Mouse (Mus musculus): ENCODE data around the gene Tbl3. TPM values are rescaled to one million over a fixed set of nuclear protein-coding genes. Genes with fewer than 3 reads are reported as not detected.

Tbl3 gene
- polyA plus RNA-seq (2016; fragmentation: Nextera tagmentation; extraction: Ambion mirVana): 133 and 140 TPM in 2 replicates

DNA sequence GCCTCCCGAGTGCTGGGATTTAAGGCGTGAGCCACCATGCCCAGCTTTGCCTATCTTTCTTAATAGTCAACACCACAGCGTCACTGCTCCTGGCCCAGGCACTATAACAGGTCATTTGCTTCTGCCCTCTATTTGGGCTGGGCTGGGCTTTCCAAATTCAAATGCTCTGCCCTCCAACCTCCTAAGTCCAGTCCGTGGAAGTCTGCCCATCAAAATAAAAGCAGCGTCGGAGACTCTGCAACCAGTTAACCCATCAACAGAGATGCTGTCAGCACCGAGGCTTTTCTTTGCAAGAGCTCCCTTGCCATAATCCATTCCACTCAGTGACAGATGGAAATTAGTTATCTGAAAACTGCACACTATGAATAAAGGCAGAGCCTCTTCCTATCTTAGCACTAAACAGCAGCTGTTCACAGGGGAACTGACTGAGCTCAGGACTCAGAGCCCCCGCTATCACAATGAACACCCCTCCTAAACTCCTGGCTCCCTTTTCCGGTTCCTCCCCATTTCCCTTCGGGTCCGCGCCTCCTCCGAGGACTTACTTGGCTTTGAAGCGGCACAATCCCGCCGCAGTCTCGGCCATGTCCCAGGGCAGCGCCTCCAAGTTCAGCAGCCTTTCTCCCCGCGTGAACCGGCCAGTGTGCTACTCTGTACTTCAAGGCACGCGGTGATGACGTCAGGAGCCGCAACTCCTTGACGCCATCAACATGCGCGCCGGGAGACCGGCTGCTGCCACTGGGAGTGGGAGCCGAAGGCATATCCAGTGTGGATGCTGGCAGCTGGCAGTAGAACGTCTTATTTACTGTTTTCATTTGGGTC, at the start of gene Tbl3:
Gene Tbl3 (minus strand): TSS at position 679 of the 819 bp plus-strand sequence.
- Histone ChIP-seq H3K9me3 (no peaks in the 10 kb centered on the region), H3K4me3 (peak within 1 kb of the TSS; percentile 93), H3K36me3 (peaks cover 36% of the 10 kb centered on the region), H3K27me3 (ENCODE audit: insufficient read depth, poor library complexity, severe bottlenecking) (no peaks in the 10 kb centered on the region), H3K4me1 (replicated peaks) (peaks cover 16% of the 10 kb centered on the region), H3K27ac (peak within 1 kb of the TSS; percentile 90)
- peak; percentile 95 for DNase-seq (ENCODE audit: low spot score)
- 4% methylated on average over 32 of the region's 32 CpGs for WGBS

DNA sequence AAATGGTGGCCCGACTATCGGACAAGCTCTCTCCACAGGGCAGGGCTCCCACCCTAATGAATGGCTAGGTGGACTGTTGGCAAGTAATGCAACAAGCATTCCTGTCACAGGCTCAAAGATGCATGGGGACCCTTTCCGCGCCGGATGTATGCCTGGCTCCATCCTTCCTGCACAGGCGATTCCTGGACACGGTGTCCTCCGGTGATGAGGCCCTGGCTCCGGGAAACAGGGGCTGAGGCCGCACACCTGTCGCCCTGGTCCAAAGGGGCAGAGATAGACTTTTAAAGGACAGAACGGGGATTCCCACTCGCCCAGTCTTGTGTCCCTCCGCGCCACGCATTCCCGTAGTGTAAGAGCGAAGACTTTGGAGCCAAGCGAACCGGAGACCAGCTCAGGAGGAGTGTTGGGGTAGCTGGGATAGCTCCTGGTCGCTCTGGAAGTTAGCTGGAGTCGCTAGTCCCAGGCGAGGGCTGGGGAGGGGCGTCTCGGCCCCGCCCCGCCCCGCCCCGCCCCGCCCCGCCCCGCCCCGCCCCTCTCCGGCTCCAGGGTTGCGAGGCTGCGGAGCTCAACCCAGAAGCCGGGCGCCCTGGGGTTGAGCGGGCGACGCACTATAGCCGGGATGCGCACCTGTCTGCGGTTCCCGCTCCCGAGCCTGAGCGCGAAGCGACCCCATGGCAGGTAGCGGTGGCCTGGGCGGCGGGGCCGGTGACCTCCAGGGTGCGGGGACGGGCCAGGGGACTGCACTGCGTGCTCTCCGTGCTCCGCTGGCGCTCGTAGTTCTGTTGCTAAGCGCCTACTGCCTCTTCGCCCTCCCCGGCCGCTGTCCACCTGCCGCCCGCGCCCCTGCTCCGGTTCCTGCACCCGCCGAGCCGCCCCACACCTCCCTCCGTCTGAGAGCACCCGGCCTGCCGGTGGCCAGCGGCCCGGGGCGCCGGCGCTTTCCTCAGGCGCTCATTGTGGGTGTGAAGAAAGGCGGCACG, 45.2 kb upstream of the Tbl3 start, which contains the start of gene Hs3st6:
Gene Hs3st6 (plus strand): TSS at position 574 of the 980 bp plus-strand sequence.
- Histone ChIP-seq H3K36me3 (no peaks in the 10 kb centered on the region), H3K9me3 (no peaks in the 10 kb centered on the region), H3K27ac (peak within 1 kb of the TSS; percentile 57), H3K4me3 (peak within 1 kb of the TSS; percentile 61), H3K4me1 (replicated peaks) (peaks cover 23% of the 10 kb centered on the region), H3K27me3 (ENCODE audit: insufficient read depth, poor library complexity, severe bottlenecking) (peaks cover 89% of the 10 kb centered on the region)
- peak; percentile 72 for DNase-seq (ENCODE audit: low spot score)
- WGBS: under 1% methylated on average over 81 of the region's 82 CpGs

DNA sequence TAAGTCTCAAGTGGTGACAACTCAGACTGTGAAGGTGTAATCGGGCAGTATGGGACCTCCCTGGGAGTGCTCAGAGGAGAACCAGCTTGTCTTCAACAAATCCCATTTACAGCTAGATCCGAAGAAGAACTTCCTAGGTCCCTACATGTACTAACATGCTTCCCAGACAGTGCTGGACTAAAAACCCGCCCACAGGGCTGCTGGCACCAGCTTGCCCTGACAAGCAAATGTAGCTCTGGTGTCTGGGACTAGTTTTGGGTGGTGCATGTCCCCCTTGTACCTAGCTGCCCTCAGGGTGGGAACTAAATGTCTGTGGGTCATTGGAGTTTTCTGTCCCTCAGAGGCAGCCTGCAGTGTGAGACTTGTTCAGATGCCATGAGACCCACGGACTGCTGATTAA, 44.1 kb upstream of the Tbl3 start:
- no peaks in the 10 kb centered on the region for H3K9me3 ChIP-seq
- H3K27me3 ChIP-seq (ENCODE audit: insufficient read depth, poor library complexity, severe bottlenecking): peaks cover 88% of the 10 kb centered on the region
- H3K4me3 ChIP-seq: no peak overlapping the region
- 22% methylated on average over 4 of the region's 4 CpGs for WGBS
- DNase-seq (ENCODE audit: low spot score): no peak
- H3K36me3 ChIP-seq: no peaks in the 10 kb centered on the region
- H3K27ac ChIP-seq: no peak overlapping the region
- H3K4me1 ChIP-seq (replicated peaks): peaks cover 28% of the 10 kb centered on the region

DNA sequence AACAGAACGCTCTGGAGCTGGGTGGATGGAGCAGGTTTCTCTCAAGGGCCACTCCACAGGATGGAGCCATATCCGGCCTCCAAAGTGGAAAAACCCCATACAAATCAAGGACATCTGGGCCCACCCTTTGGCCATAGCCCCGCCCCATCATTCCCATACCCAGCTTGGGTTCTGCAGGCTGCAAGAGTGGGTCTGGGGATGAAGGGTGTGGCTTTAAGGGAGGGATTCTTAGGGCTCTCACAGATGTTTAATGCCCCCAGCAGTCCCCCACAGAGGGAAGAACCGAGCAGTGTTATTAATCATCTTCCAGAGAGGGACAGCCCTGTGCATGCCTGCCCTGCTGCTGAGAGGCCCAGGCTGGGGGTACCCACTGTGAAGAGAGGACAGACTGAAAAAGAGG, 39.5 kb upstream of the Tbl3 start:
- H3K4me3 ChIP-seq: no peak overlapping the region
- DNase-seq (ENCODE audit: low spot score): no peak
- WGBS: 45% methylated on average over 4 of the region's 4 CpGs
- no peak overlapping the region for H3K27ac ChIP-seq
- peaks cover 8% of the 10 kb centered on the region for H3K4me1 ChIP-seq (replicated peaks)
- H3K27me3 ChIP-seq (ENCODE audit: insufficient read depth, poor library complexity, severe bottlenecking): peaks cover 48% of the 10 kb centered on the region
- H3K9me3 ChIP-seq: no peaks in the 10 kb centered on the region
- peaks cover 9% of the 10 kb centered on the region for H3K36me3 ChIP-seq

DNA sequence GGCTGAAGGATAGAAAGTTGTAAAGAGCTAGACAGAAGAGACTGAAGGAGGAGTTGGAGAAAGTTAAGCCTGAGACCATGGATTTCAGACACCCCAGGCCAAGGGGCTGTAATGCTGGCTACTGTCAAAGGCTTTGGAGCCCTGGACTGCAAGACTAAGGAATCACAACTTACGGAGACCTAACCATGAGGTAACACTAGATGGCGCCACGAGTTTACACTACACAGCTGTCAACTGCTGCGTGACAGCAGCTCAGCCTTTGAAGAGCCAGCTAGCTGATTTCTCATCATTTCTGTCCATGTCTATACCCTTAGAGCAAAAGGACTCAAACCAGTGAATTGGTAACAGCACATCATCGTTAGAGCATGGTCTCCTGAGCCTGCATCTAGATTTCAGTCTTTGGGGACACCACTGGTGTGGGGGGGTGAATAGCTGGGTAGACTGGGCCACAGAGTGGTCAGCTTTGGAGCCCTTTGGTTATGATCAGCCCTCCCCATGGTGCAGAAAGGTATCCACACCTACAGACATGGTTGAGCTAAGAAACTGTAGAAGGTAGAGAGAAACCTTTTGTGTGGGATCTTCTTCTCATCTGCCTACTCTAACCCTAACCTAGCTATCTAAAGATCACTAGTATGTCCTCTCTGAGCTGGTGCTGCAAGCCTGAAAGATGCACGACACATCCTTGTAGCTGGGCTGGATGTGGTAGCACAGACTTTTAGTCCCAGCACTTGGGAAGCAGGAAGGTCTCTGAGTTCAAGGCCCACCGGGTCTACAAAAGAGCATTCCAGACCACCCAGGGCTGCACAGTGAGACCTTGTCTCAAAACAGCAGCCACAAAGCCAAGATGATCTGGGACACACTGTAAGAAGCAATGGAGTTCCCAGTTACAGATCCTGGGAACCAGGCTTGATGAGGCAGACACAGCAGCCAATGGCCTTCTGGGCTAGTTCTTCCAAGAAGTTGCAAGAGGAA, 38.4 kb upstream of the Tbl3 start:
- H3K27me3 ChIP-seq (ENCODE audit: insufficient read depth, poor library complexity, severe bottlenecking): peaks cover 36% of the 10 kb centered on the region
- peaks cover 15% of the 10 kb centered on the region for H3K36me3 ChIP-seq
- WGBS: 20% methylated on average over 7 of the region's 7 CpGs
- no peak overlapping the region for H3K27ac ChIP-seq
- DNase-seq (ENCODE audit: low spot score): peak; percentile 84
- no peaks in the 10 kb centered on the region for H3K9me3 ChIP-seq
- H3K4me3 ChIP-seq: no peak overlapping the region
- peaks cover 5% of the 10 kb centered on the region for H3K4me1 ChIP-seq (replicated peaks)

DNA sequence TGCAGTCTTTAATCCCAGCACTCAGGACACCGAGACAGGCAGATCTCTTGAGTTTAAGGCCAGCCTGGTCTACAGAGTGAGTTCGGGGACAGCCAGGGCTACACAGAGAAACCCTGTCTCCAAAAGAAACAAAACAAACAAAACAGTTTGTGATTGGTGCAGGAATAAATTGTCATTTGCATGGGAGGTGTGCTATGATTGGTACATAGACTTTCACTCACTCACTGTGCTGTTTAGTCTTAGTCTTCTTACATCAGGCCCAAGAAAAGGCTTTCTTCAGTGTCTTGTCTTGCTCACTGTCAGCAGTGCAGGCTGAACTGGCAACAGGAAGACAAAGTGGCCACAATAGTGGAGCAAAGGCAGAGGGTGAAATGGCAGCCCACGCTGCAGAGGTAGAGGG, 36.9 kb upstream of the Tbl3 start:
- DNase-seq (ENCODE audit: low spot score): no peak
- Histone ChIP-seq H3K27me3 (ENCODE audit: insufficient read depth, poor library complexity, severe bottlenecking) (peaks cover 24% of the 10 kb centered on the region; the same call in 1 of the 2 replicates), H3K36me3 (peaks cover 23% of the 10 kb centered on the region), H3K27ac (no peak overlapping the region), H3K4me3 (no peak overlapping the region), H3K9me3 (no peaks in the 10 kb centered on the region), H3K4me1 (replicated peaks) (peaks cover 5% of the 10 kb centered on the region)
- WGBS: 71% methylated on average over 3 of the region's 3 CpGs

DNA sequence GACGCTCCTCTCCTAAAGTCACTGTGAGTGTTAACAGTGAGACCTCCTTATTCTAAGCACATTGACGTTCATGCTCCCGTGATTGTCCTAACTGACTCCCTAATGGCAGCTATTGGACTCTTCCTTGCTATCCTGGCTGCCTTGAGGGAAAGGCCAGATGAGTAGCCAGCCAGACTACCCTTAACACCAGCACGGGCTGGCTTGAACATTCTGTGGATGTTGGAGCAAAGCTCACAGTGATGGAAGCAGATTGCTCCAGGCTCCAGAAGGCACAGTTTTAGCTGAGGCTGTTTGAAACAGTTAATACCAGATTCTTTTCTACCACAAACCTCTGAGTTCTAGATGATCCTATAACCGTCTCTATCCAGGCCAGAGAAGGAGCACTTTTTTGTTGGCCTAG, 36.4 kb upstream of the Tbl3 start:
- H3K4me1 ChIP-seq (replicated peaks): peaks cover 5% of the 10 kb centered on the region
- peaks cover 23% of the 10 kb centered on the region for H3K36me3 ChIP-seq
- peaks cover 19% of the 10 kb centered on the region; the same call in 1 of the 2 replicates for H3K27me3 ChIP-seq (ENCODE audit: insufficient read depth, poor library complexity, severe bottlenecking)
- H3K9me3 ChIP-seq: no peaks in the 10 kb centered on the region
- no peak overlapping the region for H3K27ac ChIP-seq
- no peak for DNase-seq (ENCODE audit: low spot score)
- whole genome bisulfite sequencing: 75% methylated on average over 5 of the region's 5 CpGs
- no peak overlapping the region for H3K4me3 ChIP-seq

DNA sequence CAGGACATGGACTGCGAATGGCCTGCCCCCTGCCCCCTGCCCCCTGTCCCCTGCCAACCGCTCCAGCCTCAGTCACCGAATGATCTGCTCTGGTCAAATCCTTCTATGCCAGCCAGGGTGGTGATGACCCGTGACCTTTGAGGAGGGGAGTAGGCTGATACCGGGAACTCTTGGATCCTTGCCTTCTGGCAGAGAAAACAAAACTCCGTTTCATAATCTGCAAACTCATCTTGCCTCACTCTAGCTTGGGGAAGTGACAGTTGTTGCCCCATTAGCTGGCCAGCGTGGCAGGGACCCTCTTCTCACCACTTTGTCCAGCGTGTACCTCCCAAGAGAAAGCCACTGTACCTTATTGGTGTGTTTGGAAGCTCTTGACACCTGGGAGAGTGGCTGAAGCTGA, 34.8 kb upstream of the Tbl3 start:
- peaks cover 11% of the 10 kb centered on the region for H3K4me1 ChIP-seq (replicated peaks)
- no peak for DNase-seq (ENCODE audit: low spot score)
- peaks cover 12% of the 10 kb centered on the region; the same call in 1 of the 2 replicates for H3K27me3 ChIP-seq (ENCODE audit: insufficient read depth, poor library complexity, severe bottlenecking)
- H3K27ac ChIP-seq: no peak overlapping the region
- H3K36me3 ChIP-seq: peaks cover 23% of the 10 kb centered on the region
- no peaks in the 10 kb centered on the region for H3K9me3 ChIP-seq
- 85% methylated on average over 8 of the region's 8 CpGs for WGBS
- no peak overlapping the region for H3K4me3 ChIP-seq

DNA sequence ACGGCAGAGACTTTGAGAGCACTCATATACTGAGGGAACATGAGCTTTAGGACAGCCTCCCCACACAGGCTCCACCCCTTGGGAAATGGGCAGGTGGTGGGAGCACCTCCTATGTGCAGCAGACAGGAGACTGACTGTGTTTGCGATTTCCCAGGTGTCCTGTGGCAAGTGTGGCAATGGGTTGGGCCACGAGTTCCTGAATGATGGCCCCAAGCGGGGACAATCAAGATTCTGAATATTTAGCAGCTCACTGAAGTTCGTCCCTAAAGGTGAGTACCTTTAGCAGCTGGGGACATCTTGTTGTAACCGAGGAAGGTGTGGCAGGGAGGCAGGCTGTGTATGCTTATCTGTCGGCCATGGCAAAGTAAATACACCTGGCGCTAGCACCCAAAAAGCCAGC, 32.5 kb upstream of the Tbl3 start:
- H3K9me3 ChIP-seq: no peaks in the 10 kb centered on the region
- peaks cover 24% of the 10 kb centered on the region for H3K4me1 ChIP-seq (replicated peaks)
- no peak overlapping the region for H3K27ac ChIP-seq
- H3K36me3 ChIP-seq: peaks cover 23% of the 10 kb centered on the region
- 83% methylated on average over 8 of the region's 8 CpGs for WGBS
- no peak for DNase-seq (ENCODE audit: low spot score)
- no peaks in the 10 kb centered on the region for H3K27me3 ChIP-seq (ENCODE audit: insufficient read depth, poor library complexity, severe bottlenecking)
- no peak overlapping the region for H3K4me3 ChIP-seq

DNA sequence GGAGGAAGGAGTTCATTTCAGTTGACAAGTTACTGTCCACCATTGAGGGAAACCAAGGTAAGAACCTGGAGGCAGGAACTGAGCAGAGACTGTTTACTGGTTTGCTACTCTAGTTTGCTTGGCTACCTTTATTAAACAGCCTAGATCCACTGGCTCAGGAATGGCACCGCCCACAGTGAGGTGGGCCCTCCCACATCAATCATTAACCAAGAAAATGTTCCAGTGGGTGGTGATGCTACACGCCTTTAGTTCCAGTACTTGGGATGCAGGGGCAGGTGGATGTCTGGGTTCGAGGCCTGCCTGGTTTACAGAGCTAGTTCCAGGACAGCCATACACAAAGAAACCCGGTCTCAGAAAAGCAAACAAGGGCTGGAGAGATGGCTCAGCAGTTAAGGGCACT, 30.8 kb upstream of the Tbl3 start:
- DNase-seq (ENCODE audit: low spot score): no peak
- WGBS: 84% methylated on average over 4 of the region's 4 CpGs

DNA sequence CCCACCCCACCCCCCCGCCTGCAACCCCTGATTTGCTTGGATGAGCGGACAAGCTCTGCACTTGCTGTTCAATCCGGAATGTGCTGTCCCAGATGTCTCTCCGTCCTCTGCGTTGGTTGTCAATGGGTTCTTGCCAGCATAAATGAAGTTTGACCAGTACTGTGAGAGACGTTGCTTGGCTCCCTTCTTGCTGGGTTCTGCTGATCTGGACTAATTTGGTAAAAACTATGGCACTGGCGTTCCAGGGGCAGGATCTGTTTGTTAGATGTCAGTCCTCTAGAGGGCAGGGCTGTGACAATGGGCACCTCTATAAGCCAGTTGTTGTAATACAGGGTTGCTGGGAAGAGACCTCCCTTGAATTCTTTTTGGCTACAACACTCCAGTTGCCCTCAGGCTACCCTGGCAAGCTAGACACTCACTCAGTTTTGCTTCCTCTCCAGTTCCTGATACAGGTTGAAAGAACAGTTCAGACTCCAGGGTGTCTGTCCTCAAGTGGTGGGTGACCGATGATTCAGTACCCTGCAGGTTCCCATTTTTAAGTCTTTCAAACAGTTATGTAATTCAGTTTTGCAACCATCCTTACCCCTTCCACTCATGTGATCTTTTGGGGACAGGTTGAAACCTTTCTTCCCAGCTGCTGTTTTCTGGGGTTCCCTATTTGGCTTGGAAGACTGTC, 29.8 kb upstream of the Tbl3 start:
- Histone ChIP-seq H3K27ac (no peak overlapping the region), H3K4me3 (peak overlapping the region; percentile 81), H3K9me3 (no peaks in the 10 kb centered on the region), H3K4me1 (replicated peaks) (peaks cover 24% of the 10 kb centered on the region), H3K36me3 (peaks cover 17% of the 10 kb centered on the region), H3K27me3 (ENCODE audit: insufficient read depth, poor library complexity, severe bottlenecking) (0 out of 2 replicates have a peak, but pooled peaks cover 10% of the 10 kb centered on the region)
- WGBS: 29% methylated on average over 8 of the region's 8 CpGs
- no peak for DNase-seq (ENCODE audit: low spot score)

More for the DNA sequence above, 30.8 kb upstream of the Tbl3 start:
- H3K4me3 ChIP-seq: no peak overlapping the region
- H3K4me1 ChIP-seq (replicated peaks): peaks cover 24% of the 10 kb centered on the region
- H3K36me3 ChIP-seq: peaks cover 23% of the 10 kb centered on the region
- 0 out of 2 replicates have a peak, but pooled peaks cover 9% of the 10 kb centered on the region for H3K27me3 ChIP-seq (ENCODE audit: insufficient read depth, poor library complexity, severe bottlenecking)
- no peak overlapping the region for H3K27ac ChIP-seq
- no peaks in the 10 kb centered on the region for H3K9me3 ChIP-seq
